Mouse (Mus musculus): ENCODE measurements around the gene Tnfrsf13c. TPM values are rescaled to one million over a fixed set of nuclear protein-coding genes. Genes with fewer than 3 reads are reported as not detected.

The Tnfrsf13c gene
- polyA plus RNA-seq, 1 experiment = 0.36 TPM

DNA sequence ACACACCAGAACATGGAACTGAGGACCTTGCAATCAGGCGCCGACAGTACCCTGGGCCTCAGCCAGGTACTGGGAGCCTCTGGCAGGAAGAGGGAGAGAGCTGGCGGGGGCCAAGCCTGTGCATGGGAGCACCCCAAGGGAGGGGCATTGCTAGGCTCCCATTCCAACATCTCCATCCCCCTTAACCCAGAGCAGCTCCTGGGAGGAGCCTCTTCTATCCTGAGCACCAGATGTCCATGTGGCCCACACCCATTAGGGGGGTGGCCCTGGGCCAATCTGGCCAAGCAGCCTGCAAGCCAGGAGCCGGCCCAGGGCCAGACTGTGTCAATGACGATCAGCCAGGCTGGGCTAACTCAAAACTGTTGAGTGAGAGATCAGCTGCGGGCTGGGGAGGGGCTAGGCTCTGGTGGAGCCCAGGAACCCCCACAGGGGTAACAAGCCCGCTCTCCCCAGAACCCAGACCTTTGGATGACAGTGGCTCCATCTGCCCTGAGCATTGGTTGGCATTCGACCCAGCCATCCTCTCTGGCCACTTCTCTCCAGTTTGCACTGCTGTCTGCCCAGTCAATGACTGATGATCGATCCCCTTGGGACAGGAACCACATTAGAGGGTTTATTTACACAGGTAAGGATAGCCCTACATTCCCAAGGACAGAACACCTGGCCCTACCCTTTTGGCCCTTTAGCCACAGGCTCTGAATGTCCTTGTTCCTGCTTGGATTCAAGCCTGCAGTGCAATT is 17.6 kb downstream of the Tnfrsf13c start:
- H3K4me1 ChIP-seq (ENCODE audit: control insufficient read depth) = peaks cover 5% of the 10 kb centered on the region; the same call in 1 of the 2 replicates
- peaks cover 54% of the 10 kb centered on the region for H3K27me3 ChIP-seq (ENCODE audit: control insufficient read depth)
- TF ChIP-seq TAL1 (IDR thresholded peaks at IDR 0.05; ENCODE audit: low read length) = no peak
- TF ChIP-seq GATA1 (IDR thresholded peaks at IDR 0.05; ENCODE audit: low read length) = no peak
- no peak overlapping the region for H3K4me3 ChIP-seq (replicated peaks)
- peaks cover 49% of the 10 kb centered on the region for H3K36me3 ChIP-seq (ENCODE audit: control insufficient read depth)
- H3K9me3 ChIP-seq (ENCODE audit: control insufficient read depth, low read length) = no peaks in the 10 kb centered on the region; the same call in 1 of the 2 replicates

- peaks cover 37% of the 10 kb centered on the region for H3K27me3 ChIP-seq (ENCODE audit: control insufficient read depth)
- no peaks in the 10 kb centered on the region for H3K9me3 ChIP-seq (ENCODE audit: control insufficient read depth, low read length)
- no peak for TF ChIP-seq TAL1 (IDR thresholded peaks at IDR 0.05; ENCODE audit: low read length)
- TF ChIP-seq GATA1 (IDR thresholded peaks at IDR 0.05; ENCODE audit: low read length) = no peak
- no peak overlapping the region for H3K4me3 ChIP-seq (replicated peaks)
- H3K4me1 ChIP-seq (ENCODE audit: control insufficient read depth) = peaks cover 5% of the 10 kb centered on the region; the same call in 1 of the 2 replicates
- peaks cover 66% of the 10 kb centered on the region for H3K36me3 ChIP-seq (ENCODE audit: control insufficient read depth)
Measured at GRCm38 (mm10) chr15:82204680-82205371, 19.3 kb downstream of the Tnfrsf13c start.

GRCm38 (mm10) chr15:82203611-82204351 is 20.4 kb downstream of the Tnfrsf13c start:
- Histone ChIP-seq H3K4me1 (ENCODE audit: control insufficient read depth) (peaks cover 5% of the 10 kb centered on the region), H3K4me3 (replicated peaks) (no peak overlapping the region), H3K27me3 (ENCODE audit: control insufficient read depth) (peaks cover 28% of the 10 kb centered on the region), H3K36me3 (ENCODE audit: control insufficient read depth) (peaks cover 77% of the 10 kb centered on the region), H3K9me3 (ENCODE audit: control insufficient read depth, low read length) (no peaks in the 10 kb centered on the region)
- TF ChIP-seq GATA1 (IDR thresholded peaks at IDR 0.05; ENCODE audit: low read length) (no peak), TAL1 (IDR thresholded peaks at IDR 0.05; ENCODE audit: low read length) (no peak)

GRCm38 (mm10) chr15:82203090-82203489 is 21.1 kb downstream of the Tnfrsf13c start:
- peaks cover 5% of the 10 kb centered on the region for H3K4me1 ChIP-seq (ENCODE audit: control insufficient read depth)
- H3K27me3 ChIP-seq (ENCODE audit: control insufficient read depth) = peaks cover 21% of the 10 kb centered on the region
- no peak overlapping the region for H3K4me3 ChIP-seq (replicated peaks)
- H3K36me3 ChIP-seq (ENCODE audit: control insufficient read depth) = peaks cover 84% of the 10 kb centered on the region
- no peaks in the 10 kb centered on the region for H3K9me3 ChIP-seq (ENCODE audit: control insufficient read depth, low read length)
- no peak for TF ChIP-seq GATA1 (IDR thresholded peaks at IDR 0.05; ENCODE audit: low read length)
- TF ChIP-seq TAL1 (IDR thresholded peaks at IDR 0.05; ENCODE audit: low read length) = no peak

DNA sequence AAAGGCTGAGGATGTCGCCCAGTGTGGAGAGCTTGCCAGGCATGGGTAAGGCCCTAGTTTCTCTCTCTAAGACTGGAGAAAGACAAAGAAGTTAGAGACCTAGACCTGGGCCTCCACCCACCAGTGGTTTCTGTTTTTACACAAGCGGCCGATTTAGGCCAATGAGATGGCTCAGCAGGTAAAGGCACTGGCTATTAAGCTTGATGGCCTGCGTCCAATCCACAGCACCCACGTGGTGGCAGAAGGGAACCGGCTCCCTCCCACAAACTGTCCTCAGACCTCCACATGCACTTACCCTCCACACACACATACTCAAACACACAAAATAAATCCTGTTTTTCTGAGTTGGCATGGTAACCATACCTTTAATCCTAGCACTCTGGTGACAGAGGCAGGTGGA is 22.1 kb downstream of the Tnfrsf13c start:
- Histone ChIP-seq H3K27me3 (ENCODE audit: control insufficient read depth) (peaks cover 11% of the 10 kb centered on the region), H3K9me3 (ENCODE audit: control insufficient read depth, low read length) (no peaks in the 10 kb centered on the region), H3K36me3 (ENCODE audit: control insufficient read depth) (peaks cover 94% of the 10 kb centered on the region), H3K4me3 (replicated peaks) (no peak overlapping the region), H3K4me1 (ENCODE audit: control insufficient read depth) (peaks cover 5% of the 10 kb centered on the region)
- TF ChIP-seq GATA1 (IDR thresholded peaks at IDR 0.05; ENCODE audit: low read length) = no peak
- no peak for TF ChIP-seq TAL1 (IDR thresholded peaks at IDR 0.05; ENCODE audit: low read length)

DNA sequence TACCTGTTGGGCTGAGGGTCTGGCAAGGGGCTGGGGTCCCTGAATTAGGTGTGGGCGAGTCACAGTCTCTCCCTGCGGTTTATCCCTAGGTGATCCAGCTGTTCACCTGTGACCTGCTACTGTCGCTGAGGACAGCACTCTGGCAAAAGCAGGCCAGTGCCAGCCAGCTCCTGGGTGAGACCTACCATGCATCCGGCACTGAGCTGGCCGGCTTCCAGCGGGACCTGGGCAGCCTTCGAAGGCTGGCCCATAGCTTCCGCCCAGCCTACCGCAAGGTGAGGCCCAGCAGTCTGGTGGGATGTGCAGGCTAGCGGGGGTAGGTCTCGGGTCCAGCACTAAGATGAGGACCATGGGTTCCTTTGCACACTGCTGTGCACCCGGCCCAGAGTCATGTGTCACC is 24.6 kb downstream of the Tnfrsf13c start:
- Histone ChIP-seq H3K27me3 (ENCODE audit: control insufficient read depth) (no peaks in the 10 kb centered on the region), H3K36me3 (ENCODE audit: control insufficient read depth) (peaks cover 100% of the 10 kb centered on the region), H3K4me3 (replicated peaks) (no peak overlapping the region), H3K4me1 (ENCODE audit: control insufficient read depth) (no peaks in the 10 kb centered on the region; the same call in 1 of the 2 replicates), H3K9me3 (ENCODE audit: control insufficient read depth, low read length) (no peaks in the 10 kb centered on the region)
- TF ChIP-seq TAL1 (IDR thresholded peaks at IDR 0.05; ENCODE audit: low read length) (no peak), GATA1 (IDR thresholded peaks at IDR 0.05; ENCODE audit: low read length) (no peak)

DNA sequence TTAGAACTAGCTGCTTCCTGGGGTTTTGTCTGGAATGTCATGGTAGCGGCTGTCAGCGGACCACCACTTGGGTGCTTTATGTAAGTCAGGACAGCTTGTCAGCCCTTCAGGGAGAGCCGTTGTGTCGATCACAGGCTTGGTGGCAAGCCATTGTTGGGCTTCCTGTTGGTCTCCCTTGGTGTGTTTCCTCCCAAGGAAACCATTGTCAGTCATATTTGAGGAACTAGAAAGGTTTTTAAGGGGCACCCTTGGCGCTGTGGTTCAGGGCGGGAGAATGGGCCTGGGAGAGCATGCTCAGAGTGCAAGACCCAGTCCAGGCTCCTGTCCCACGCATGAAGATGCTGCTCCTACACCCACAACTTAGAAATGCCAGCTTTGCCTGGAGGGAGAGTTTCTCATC is 25.8 kb downstream of the Tnfrsf13c start:
- TF ChIP-seq TAL1 (IDR thresholded peaks at IDR 0.05; ENCODE audit: low read length) (no peak), GATA1 (IDR thresholded peaks at IDR 0.05; ENCODE audit: low read length) (no peak)
- no peaks in the 10 kb centered on the region for H3K27me3 ChIP-seq (ENCODE audit: control insufficient read depth)
- no peaks in the 10 kb centered on the region; the same call in 1 of the 2 replicates for H3K4me1 ChIP-seq (ENCODE audit: control insufficient read depth)
- H3K4me3 ChIP-seq (replicated peaks) = no peak overlapping the region
- no peaks in the 10 kb centered on the region for H3K9me3 ChIP-seq (ENCODE audit: control insufficient read depth, low read length)
- H3K36me3 ChIP-seq (ENCODE audit: control insufficient read depth) = peaks cover 100% of the 10 kb centered on the region

DNA sequence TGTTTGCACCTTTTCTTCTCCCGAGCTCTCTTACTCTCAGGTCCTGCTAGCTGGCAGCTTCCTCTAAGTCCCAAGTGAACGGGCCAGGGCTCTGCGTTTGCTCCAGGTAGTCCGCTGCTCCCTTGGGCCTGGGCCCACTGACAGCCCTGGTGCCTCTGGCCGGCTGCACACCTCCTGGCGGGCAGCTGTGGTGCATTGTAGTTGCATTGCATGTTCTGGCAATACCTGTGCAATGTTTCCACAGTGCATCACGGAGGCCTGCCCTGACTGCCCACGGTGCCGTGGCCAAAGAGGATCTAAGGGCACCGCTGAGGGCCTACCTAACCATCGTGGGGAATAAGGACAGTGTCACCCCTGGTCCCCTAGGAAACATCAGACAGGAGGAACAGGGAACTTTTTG is 26.2 kb downstream of the Tnfrsf13c start:
- no peaks in the 10 kb centered on the region for H3K27me3 ChIP-seq (ENCODE audit: control insufficient read depth)
- no peaks in the 10 kb centered on the region for H3K9me3 ChIP-seq (ENCODE audit: control insufficient read depth, low read length)
- H3K4me1 ChIP-seq (ENCODE audit: control insufficient read depth) = no peaks in the 10 kb centered on the region; the same call in 1 of the 2 replicates
- no peak overlapping the region for H3K4me3 ChIP-seq (replicated peaks)
- TF ChIP-seq TAL1 (IDR thresholded peaks at IDR 0.05; ENCODE audit: low read length) = no peak
- TF ChIP-seq GATA1 (IDR thresholded peaks at IDR 0.05; ENCODE audit: low read length) = no peak
- H3K36me3 ChIP-seq (ENCODE audit: control insufficient read depth) = peaks cover 100% of the 10 kb centered on the region

Data from erythroblast, embryonic 14.5 days (primary cell).